Mouse (Mus musculus) lung, adult 2 months (tissue): ENCODE measurements around the gene Dmrtc2.
A peak's percentile ranks its signal among the peaks of the same experiment; 100 is the strongest.

Experiments
- CTCF ChIP-seq: fragments of 200-500 bp; IDR thresholded peaks from 2 replicates; pipeline ENCODE4 v1.5.1; 2011; ENCODE audit warnings: mild to moderate bottlenecking, low read length, control low read depth; ENCODE audit not compliant: insufficient read depth
- POLR2A ChIP-seq: fragments of 200-500 bp; IDR thresholded peaks from 2 replicates; pipeline ENCODE4 v1.6.1; 2011; ENCODE audit warnings: low read depth, mild to moderate bottlenecking, control low read depth, low read length, borderline replicate concordance; ENCODE audit errors: extremely low read depth

GRCm38 (mm10) chr7:24904936-24905335 lies 35.1 kb downstream of the Dmrtc2 start:
- TF ChIP-seq CTCF, result peak; percentile 77
- no peak for TF ChIP-seq POLR2A
